Mouse (Mus musculus) regulatory T cell (primary cell): Measurements from ENCODE around the gene Klhdc7b.
"Not testable (repeated sequence)": the region's sequence is repeated elsewhere in the genome, so short reads cannot be mapped to it uniquely, and the experiment has no call there.

Source experiments
- in situ Hi-C: fragments of 300-600 bp; cut with MboI, MseI; formaldehyde crosslinking; loops from one replicate; pipeline ENCODE4 v1.15.1; 2025; ENCODE audit warnings: high pct_unique_total_duplicates

The Klhdc7b gene

GRCm38 (mm10) chr15:89428136-89428790 lies 43.5 kb downstream of the Klhdc7b start:
- in situ Hi-C loops = no loop called here

GRCm38 (mm10) chr15:89428821-89429351 lies 44.2 kb downstream of the Klhdc7b start:
- in situ Hi-C loops = no loop called here

- in situ Hi-C loops = no loop called here
These were observed 44.9 kb downstream of the Klhdc7b start, which contains the start of the genes C730034F03Rik, Gm44502 and Chkb for GRCm38 (mm10) chr15:89429352-89430221. Gene C730034F03Rik (plus strand): TSS chr15:89429589. Gene Gm44502 (minus strand): TSS chr15:89429696. Gene Chkb (minus strand): TSS chr15:89429908.

GRCm38 (mm10) chr15:89430341-89430740 lies 45.6 kb downstream of the Klhdc7b start:
- in situ Hi-C loops = no loop called here

- in situ Hi-C loops = not testable (repeated sequence)
These were observed 46.1 kb downstream of the Klhdc7b start for GRCm38 (mm10) chr15:89430771-89431170.

- in situ Hi-C loops = no loop called here
These were observed 46.6 kb downstream of the Klhdc7b start for GRCm38 (mm10) chr15:89431271-89431670.

GRCm38 (mm10) chr15:89431806-89432205 lies 47.1 kb downstream of the Klhdc7b start:
- in situ Hi-C loops = no loop called here

GRCm38 (mm10) chr15:89432946-89433345 lies 48.2 kb downstream of the Klhdc7b start:
- in situ Hi-C loops = no loop called here

- in situ Hi-C loops = no loop called here
These were observed 49.4 kb downstream of the Klhdc7b start for GRCm38 (mm10) chr15:89434136-89434535.

GRCm38 (mm10) chr15:89435878-89436277 lies 51.2 kb downstream of the Klhdc7b start:
- in situ Hi-C loops = no loop called here
